ENCODE assay signal across 13 mouse cellular contexts in the genomic region with DNA sequence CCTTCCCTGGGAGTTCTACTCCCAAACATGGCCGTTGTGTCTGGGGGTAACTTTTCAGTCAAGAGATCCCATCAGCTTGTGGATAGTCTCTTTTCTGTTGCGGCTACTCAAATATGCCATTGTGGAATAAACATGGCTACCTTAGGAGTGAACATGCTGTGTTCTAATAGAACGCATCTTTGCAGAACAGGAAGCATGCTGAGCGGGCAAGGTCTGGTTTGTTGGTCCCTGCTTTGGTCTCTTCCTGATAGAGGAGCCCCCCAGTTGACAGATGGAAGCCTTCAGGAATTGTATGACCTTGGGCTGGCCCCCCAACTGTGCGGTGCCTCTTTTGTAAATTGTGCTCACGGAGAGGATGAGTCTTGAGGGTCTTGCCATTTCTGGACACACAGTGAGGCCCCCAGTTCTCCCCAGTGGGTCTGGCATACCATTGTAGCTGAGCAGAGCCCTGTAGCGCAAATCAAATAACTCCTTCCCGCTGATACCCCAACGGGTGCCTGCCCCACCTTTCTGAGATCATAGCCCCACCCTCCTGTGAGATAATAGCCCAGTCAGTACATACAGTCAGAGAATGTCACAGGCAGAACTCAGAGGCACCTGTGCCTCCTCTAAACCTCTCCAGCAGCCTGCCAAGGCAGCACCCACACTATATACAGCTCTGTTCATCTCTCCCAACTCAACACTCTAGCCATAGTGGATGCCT. TPM values are rescaled to one million over a fixed set of nuclear protein-coding genes. Genes with fewer than 3 reads are reported as not detected.
DNase-seq lines count a peak whose midpoint lies in the region; ATAC-seq and TF ChIP-seq lines count a peak whose summit lies in the region.
"Had no signal": no experiment of that assay in that cellular context is flagged by ENCODE, and none has a peak within 500 bp of the region (broad histone marks: within the 10 kb centered on the region; RNA-seq: fewer than 3 reads in every experiment).

No protein-coding gene starts in this region.

- H3K27me3 ChIP-seq in kidney, embryonic 14.5 days (ENCODE audit: control insufficient read depth, insufficient read depth, low read length), result no peaks in the 10 kb centered on the region
- no peaks in the 10 kb centered on the region for H3K27me3 ChIP-seq in limb, embryonic 14.5 days (ENCODE audit: control insufficient read depth, insufficient read depth, low read length)
- H3K27me3 ChIP-seq in stomach, embryonic 15.5 days (replicated peaks), result no peaks in the 10 kb centered on the region
- H3K27me3 ChIP-seq: limb, embryonic 15.5 days had no signal

- H3K4me3 ChIP-seq in kidney, embryonic 14.5 days (ENCODE audit: low read length), result no peak overlapping the region
- no peak overlapping the region for H3K4me3 ChIP-seq in limb, embryonic 14.5 days (replicated peaks; ENCODE audit: low read length)
- H3K4me3 ChIP-seq in stomach, embryonic 15.5 days (replicated peaks), result no peak overlapping the region
- H3K4me3 ChIP-seq: forebrain, embryonic 12.5 days; limb, embryonic 15.5 days; megakaryocyte, embryonic 14.5 days had no signal

- DNase-seq in kidney, postnatal 10 days, result peak; percentile 3
- peak; percentile 61 for DNase-seq in c-Kit-positive CD71-positive TER-119-negative erythroid progenitor cells, embryonic 14.5 days (ENCODE audit: low read depth)
- DNase-seq in limb, embryonic 14.5 days (ENCODE audit: low spot score), result no peak
- no peak for DNase-seq in layer of hippocampus, adult 9-11 months
- no peak for DNase-seq in cerebellum, adult 9-10 months
- DNase-seq: embryo, embryonic 11 days; kidney, adult 8-10 months; thymus, adult 2 months had no signal

- 91% methylated on average over 9 of the region's 9 CpGs for WGBS in kidney, embryonic 14.5 days
- 91% methylated on average over 9 of the region's 9 CpGs for WGBS in limb, embryonic 14.5 days
- 73% methylated on average over 9 of the region's 9 CpGs for WGBS in stomach, embryonic 15.5 days

- H3K9me3 ChIP-seq in kidney, embryonic 14.5 days (ENCODE audit: control insufficient read depth, low read length), result no peaks in the 10 kb centered on the region
- no peaks in the 10 kb centered on the region for H3K9me3 ChIP-seq in limb, embryonic 14.5 days (ENCODE audit: control insufficient read depth, low read length)
- no peaks in the 10 kb centered on the region for H3K9me3 ChIP-seq in stomach, embryonic 15.5 days
- H3K9me3 ChIP-seq: forebrain, embryonic 12.5 days; limb, embryonic 15.5 days had no signal

- H3K4me2 ChIP-seq in kidney, embryonic 14.5 days (replicated peaks; ENCODE audit: low read depth, low read length), result no peak overlapping the region
- no peak overlapping the region for H3K4me2 ChIP-seq in limb, embryonic 14.5 days (replicated peaks; ENCODE audit: low read depth, low read length, severe bottlenecking)
- H3K4me2 ChIP-seq in stomach, embryonic 15.5 days, result no peak overlapping the region
- H3K4me2 ChIP-seq: forebrain, embryonic 12.5 days; limb, embryonic 15.5 days had no signal

- peaks cover 33% of the 10 kb centered on the region for H3K4me1 ChIP-seq in kidney, embryonic 14.5 days (ENCODE audit: control insufficient read depth, insufficient read depth, low read length)
- peaks cover 27% of the 10 kb centered on the region for H3K4me1 ChIP-seq in limb, embryonic 14.5 days (ENCODE audit: control insufficient read depth, insufficient read depth, low read length)
- peaks cover 27% of the 10 kb centered on the region for H3K4me1 ChIP-seq in stomach, embryonic 15.5 days

- H3K36me3 ChIP-seq in kidney, embryonic 14.5 days (ENCODE audit: control insufficient read depth, insufficient read depth, low read length), result no peaks in the 10 kb centered on the region
- H3K36me3 ChIP-seq in limb, embryonic 14.5 days (ENCODE audit: control insufficient read depth, insufficient read depth, low read length), result no peaks in the 10 kb centered on the region
- no peaks in the 10 kb centered on the region for H3K36me3 ChIP-seq in stomach, embryonic 15.5 days
- H3K36me3 ChIP-seq: forebrain, embryonic 12.5 days; limb, embryonic 15.5 days had no signal

- H3K27ac ChIP-seq in kidney, embryonic 14.5 days (ENCODE audit: low read depth, low read length), result no peak overlapping the region
- peak overlapping the region; percentile 19; the same call in 1 of the 2 replicates for H3K27ac ChIP-seq in limb, embryonic 14.5 days (replicated peaks; ENCODE audit: low read depth, low read length)
- no peak overlapping the region for H3K27ac ChIP-seq in stomach, embryonic 15.5 days
- H3K27ac ChIP-seq: limb, embryonic 15.5 days had no signal

- ATAC-seq in kidney, embryonic 14.5 days (ENCODE audit: low FRiP score, low TSS enrichment), result no peak
- ATAC-seq in limb, embryonic 14.5 days (ENCODE audit: low FRiP score, low read depth), result no peak
- ATAC-seq in stomach, embryonic 15.5 days (ENCODE audit: insufficient read depth, low FRiP score, low read depth), result peak; percentile 33

- no peak overlapping the region for H3K9ac ChIP-seq in kidney, embryonic 14.5 days (ENCODE audit: low read depth, low read length)
- no peak overlapping the region for H3K9ac ChIP-seq in limb, embryonic 14.5 days (ENCODE audit: low read depth, low read length, severe bottlenecking)
- H3K9ac ChIP-seq in stomach, embryonic 15.5 days, result no peak overlapping the region
- H3K9ac ChIP-seq: forebrain, embryonic 12.5 days; limb, embryonic 15.5 days had no signal

- TF ChIP-seq POLR2A in limb, embryonic 14.5 days (IDR thresholded peaks at IDR 0.05; ENCODE audit: borderline replicate concordance, extremely low read depth, insufficient read depth, insufficient read length), result no peak

RNA-seq across cellular contexts. Expression of a gene that starts 12.3 kb away (rescaled TPM):
- polyA plus RNA-seq in kidney, embryonic 14.5 days (2014; fragmentation: Nextera tagmentation; extraction: Ambion mirVana), result 7.3 and 13.0 TPM in 2 replicates
- polyA plus RNA-seq in limb, embryonic 14.5 days (2012; rRNA removed), result 26.5 and 30.3 TPM in 2 replicates
- 24.4 and 27.5 TPM in 2 replicates for polyA plus RNA-seq in limb, embryonic 14.5 days (2014; fragmentation: Nextera tagmentation; extraction: Ambion mirVana)
- 19.8 and 20.5 TPM in 2 replicates for polyA plus RNA-seq in stomach, embryonic 15.5 days (2015; fragmentation: Nextera tagmentation; extraction: Ambion mirVana)

Comparison
In these comparisons a context has a peak if more than half of its experiments do, and no peak if none do; other contexts are left out.
1. DNase-seq: peak in kidney, postnatal 10 days (single experiment) and c-Kit-positive CD71-positive TER-119-negative erythroid progenitor cells, embryonic 14.5 days (single experiment); none in limb, embryonic 14.5 days (single experiment), layer of hippocampus, adult 9-11 months (single experiment) and cerebellum, adult 9-10 months (single experiment).